Mouse (Mus musculus) 3134 (cell line): ENCODE results near the gene Muc4.

Experiments used
- DNase-seq: peaks from one replicate; pipeline ENCODE4 v3.0.0-alpha.2; 2011; ENCODE audit warnings: low spot score; ENCODE audit not compliant: insufficient read length; ENCODE audit errors: extremely low read depth

Muc4 gene

GRCm38 (mm10) chr16:32735586-32735985, at the start of gene Muc4:
Gene Muc4, plus strand, starts transcription at chr16:32735886.
- no peak for DNase-seq

- DNase-seq = no peak
These were observed 49.7 kb upstream of the Muc4 start for GRCm38 (mm10) chr16:32685998-32686397.

DNA sequence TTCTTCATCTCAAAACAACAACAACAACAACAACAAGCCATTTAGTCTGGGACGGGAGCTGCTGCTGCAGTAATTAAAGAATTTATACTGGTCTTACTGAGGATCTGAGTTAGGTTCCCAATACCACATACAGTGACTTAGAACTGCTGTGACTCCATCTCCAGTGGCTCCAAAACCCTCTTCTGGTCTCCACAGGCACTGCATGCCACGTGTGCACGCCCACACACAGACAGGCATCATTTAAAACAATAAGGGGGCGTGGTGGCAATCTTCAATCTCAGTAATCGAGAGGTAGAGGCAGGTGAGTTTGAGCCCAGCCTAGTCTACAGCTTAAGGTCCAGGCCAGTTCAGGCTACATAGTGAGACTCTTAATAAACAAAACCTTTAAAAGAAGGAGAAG, 48.5 kb upstream of the Muc4 start:
- no peak for DNase-seq

DNA sequence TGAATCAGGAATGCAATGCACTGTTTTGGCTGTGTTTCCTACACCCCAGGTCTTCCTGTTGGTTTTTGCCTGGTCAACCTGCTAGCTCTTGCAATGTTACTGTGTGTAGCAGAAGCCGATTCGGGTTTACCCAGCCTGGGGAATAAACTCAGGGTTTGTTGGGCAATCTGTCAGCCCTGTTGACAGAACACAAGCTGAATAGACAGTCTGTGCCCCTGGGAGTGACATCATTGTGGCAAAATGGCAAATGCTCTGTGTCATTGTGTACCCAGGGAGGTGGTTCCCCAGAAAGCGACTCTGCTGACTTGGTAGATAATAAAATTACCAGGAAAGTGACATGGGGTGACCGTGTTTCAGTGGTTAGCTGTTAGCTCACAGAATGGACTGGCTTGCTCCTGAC, 46.9 kb upstream of the Muc4 start:
- DNase-seq = no peak

DNA sequence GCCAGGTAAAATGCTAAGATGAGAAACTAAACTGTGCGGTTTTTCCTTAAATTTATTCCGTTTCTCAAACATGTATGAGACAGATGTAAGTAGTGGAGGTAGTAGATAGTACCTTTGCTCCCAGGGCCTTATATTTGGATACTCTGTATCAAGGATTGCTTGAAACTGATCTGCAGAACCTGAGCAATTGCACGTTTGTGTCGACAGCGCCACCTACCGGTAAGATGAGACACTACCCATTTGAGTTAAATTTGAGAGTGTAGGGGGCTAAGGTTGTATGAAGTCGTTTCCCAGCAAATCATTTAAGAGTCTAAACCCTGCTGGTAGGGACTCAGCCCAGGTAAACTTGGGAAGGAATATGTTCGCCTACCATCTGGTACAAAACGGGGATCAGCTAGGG, 46.2 kb upstream of the Muc4 start:
- no peak for DNase-seq

DNA sequence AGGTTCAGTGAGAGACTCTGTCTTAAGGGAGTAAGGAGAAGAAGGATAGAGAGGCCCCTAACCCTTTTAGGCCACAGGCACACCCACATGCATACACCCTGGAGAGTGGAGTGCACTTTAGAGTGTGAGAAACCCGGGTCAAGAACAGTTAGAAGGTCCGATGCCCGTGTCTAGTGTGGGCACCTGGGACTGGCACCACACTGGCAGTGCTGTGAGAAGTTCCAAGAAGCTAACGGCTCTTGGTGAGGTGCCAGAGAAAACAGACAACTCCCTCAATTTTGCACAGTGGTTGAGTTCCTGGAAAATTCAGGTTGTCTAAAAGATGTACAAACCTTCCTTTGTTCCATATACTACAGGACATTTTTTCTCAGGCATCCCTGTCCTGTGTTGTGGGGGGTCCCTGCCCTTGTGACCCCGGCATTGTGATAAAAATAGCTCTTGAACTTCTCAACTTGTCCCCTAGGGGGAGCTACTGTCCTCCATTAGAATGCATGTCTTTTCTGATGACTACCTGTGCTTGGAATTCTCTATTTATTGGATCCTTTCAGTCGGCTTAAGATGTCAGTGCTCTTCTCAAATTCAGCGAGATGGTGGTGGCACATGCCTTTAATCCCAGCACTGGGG, 38.7 kb upstream of the Muc4 start:
- DNase-seq = peak; percentile 58

- no peak for DNase-seq
These were observed 37.8 kb upstream of the Muc4 start for GRCm38 (mm10) chr16:32697665-32698446.

DNA sequence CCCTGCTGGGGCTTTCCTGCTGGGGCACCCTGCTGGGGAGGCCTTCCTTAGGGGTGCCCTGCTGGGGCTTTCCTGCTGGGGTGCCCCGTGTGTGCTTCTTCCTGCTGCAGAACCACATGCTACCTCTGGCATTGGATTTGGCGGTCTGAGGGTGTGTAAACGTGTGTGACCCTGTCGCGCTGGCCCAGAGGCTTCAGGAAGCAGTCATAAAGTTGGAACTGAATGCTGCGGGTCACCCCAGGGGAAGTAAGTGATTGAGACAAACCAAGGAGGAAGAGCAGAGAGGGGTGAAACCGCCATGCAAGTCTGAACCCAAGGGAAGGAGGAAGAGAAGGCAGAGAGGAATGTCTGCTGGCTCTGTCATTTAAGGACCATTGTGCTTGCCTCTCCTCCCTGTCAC, 37.1 kb upstream of the Muc4 start:
- DNase-seq = no peak

DNA sequence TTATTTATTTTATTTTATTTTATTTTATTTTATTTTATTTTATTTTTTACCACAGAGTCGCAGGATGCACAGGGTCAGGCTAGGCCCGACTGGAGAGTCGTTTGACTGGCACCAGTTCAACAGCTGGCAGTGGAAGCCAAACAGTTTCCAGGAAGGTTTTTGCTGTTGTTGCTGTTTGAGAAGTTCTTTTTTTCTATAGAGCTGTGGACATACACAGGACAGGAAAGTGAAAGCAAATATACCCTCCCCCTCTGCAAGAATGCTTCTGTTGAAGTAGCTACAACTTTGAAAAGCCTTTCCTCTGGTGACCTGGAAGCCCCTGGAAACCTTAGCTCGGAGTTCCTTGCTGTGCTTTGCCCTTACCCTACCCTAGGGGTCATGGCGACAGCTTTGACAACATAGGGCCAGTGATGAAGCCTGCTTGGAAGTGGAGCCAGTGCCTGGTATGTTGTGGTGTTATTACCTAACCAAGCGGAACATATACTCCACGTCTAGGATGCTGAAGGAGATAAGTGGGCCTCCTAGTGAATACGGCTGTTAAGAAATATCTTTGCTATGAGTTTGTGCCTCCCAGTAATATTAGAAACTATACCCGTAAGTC, 32.3 kb upstream of the Muc4 start:
- no peak for DNase-seq

DNA sequence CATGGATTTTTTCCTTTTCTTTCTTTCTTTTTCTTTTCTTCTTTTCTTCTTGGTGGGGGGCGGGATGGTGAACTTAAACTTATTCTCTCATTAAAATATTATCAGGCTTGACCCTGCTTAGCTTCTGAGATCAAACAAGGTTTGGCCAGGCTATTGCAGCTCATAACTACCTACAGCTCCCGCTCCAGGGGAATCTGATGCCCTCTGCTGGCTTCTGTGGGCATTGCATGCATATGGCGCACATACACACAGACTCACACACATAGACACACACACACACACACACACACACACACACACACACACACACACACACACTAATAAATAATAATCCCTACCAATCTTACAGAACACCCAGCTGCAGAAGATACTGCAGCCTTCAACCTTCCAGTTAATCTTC, 30.1 kb upstream of the Muc4 start:
- no peak for DNase-seq

- no peak for DNase-seq
These were observed 28.4 kb upstream of the Muc4 start for GRCm38 (mm10) chr16:32707111-32707823.

DNA sequence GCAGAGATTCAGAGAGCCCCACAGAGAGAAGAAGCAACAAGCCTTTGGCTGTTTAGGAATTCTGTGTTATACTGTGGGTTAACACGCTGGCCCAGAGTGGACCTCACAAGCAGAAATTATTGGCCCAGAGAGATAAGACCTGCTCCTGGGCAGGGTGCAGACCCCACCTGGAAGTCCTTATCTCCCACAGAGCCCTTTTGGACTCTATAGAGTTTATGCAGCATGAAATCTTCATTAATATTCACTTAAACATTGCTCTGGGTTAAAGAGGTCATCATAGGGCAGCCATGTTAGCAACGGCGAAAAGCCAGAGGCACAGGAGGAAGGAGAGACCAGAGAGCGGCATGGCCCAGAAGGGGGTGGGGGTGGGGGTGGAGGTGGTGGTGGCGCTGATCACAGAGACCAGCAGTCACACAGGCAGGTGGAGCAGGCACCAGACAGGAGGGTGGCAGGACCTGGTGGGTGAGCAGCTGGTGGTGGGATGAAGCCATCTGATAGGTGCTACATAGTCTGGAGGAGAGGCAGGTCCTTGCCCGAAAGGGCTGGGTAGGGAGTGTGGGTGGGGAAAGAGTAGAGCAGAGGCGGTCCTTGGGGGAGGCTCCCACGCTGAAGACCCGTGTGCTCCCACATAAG, 27.7 kb upstream of the Muc4 start:
- no peak for DNase-seq

DNA sequence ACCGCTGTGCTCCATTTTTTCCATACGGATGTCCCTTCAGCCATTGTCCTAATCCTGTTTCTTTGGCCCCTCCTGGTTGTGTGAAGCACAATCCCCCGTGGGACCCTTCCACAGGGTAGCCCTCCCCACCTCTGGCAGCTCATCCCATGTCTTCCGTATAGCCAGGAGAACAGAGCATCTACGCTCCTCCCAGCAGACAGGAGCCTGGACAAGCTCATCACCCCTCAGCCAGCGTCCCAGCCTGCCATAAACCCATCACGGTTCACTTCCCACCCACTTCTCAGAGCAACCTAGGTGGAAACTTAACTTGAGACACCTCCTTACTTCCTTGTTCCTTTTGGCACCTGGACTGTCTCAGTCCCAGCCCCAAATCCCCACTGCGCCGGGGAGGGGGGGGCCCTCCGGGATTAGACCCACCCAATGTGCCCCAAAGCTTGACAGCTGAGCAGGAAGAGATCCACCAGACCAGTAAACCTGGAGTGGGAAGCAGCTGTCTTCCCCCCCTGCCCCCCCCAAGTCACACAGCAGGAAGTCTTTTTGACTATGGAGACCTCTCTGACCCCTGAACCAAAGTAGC, 27.1 kb upstream of the Muc4 start:
- no peak for DNase-seq

GRCm38 (mm10) chr16:32709116-32709515, 26.6 kb upstream of the Muc4 start:
- no peak for DNase-seq

DNA sequence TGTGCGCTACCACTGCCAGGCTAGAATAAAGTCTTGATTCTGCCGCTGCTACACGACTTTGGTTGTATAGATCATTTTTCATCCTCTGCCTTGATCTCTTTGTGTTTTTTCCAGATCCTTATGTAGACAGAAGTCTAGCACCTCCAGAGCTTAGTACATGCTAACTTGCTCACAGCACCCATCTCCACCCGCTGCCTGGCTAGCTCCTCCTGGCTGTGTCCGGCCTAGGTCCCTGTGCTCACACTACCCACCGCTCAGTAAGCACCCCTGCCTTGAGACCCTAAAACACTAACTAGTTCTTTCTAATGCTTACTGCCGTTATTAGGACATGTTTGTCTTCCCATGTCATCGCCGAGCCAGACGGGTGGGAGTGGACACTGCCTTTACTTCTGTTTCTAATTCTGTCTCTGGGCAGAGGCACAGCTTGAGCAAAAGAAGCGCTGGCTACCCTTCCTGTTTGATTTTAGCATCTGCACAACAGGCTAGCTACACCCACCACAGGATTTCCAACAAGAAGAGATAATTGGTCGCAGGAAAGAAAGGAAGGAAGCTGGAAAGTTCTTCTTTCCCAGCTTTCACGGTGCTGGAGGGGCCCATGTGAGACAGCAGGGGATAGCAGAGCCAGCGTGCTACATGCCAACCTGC, 25.1 kb upstream of the Muc4 start:
- DNase-seq = no peak

DNA sequence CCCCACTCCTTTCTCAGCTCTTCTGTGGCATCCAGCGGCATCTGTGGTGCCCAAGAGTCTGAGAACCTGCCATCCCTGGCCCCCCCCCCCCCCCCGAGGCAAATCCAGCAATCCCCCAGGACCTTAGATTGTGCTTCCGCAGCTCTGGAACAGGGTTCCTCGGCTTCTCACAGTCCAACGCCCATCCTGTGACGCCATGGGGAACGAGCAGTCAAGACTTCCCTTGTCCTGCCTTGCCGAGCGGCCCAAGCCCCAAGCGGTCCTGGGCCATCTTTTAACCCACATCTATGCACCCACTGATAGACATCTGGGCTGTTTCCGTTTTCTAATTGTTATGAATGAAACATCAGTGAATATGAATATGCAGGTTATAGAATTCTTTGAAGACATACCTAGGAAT, 23.5 kb upstream of the Muc4 start:
- DNase-seq = no peak

DNA sequence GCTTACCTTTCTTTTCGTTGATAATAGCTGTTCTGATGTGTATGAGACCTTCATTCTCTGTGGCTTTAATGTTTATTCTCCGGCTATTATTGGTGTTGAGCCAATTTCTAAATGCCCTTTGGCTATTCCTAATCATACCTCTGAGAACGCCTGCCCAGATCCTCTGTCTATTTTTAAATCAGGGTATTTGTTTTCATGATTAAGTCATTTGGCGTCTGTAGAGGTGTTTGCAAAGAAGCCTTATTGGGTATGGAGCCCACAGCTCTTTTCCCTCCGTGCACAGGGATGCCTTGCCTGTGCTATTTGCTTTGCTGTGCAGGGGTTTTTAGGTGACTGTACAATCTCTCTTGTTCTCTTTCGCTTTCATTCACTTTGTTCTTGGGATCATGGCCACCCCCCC, 22.1 kb upstream of the Muc4 start:
- no peak for DNase-seq

DNA sequence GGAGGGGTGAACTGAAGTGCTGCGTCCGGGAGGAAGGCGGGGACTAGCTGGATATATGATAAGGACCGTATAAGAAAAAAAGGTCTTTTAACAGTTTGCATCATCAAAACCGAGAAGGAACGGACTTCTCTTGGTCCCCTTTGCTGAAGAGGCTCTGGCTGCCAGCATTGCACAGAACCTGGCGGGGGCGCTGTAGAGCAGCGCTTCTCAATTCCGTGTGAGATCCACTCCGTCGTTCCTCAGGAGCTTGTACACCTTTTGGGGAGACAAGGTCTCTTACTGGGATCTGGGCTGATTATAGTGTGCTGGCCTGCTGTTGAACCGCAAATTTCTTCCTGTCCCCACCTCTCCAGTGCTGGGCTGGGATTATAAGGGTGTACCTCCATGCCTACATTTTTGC, 20.3 kb upstream of the Muc4 start:
- no peak for DNase-seq

DNA sequence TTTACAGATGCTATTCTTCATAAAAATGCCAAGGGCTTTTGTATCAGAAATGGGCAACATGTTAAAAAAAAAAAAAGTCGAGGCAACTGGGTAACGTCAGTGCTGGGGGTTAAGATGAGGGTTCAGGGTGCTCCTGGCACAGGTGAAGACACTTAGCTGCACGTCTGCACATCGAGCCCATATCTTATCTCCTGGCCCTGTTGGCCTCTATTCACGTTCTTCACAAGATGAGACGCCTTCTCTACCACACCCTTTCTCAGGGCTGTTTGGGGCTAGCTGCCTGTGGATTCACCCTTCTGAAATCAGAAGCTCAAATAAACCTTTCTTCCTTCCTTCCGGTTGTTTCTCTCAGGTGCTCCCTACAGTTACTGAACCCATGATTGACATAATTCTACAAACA, 12.5 kb upstream of the Muc4 start:
- DNase-seq = no peak

- DNase-seq = no peak
These were observed 11.9 kb upstream of the Muc4 start for GRCm38 (mm10) chr16:32723767-32724166.
